Mouse (Mus musculus) inflammation-experienced regulatory T-cells, adult 6 months (primary cell): ENCODE results near the gene Rabgef1. TPM values are rescaled to one million over a fixed set of nuclear protein-coding genes. Genes with fewer than 3 reads are reported as not detected.

Source experiments
- ATAC-seq: one replicate; pipeline ENCODE4 v1.8.0; 2017
- polyA plus RNA-seq, 3 experiments: library from polyadenylated mRNA; unstranded; fragments of 100-300 nt; shearing (Covaris generic); gene quantifications; one replicate each; pipeline ENCODE4 v1.2.1; 2017

Gene Rabgef1
- 10 to 100 TPM; 31.3 to 40.9 (median 36.7) TPM for polyA plus RNA-seq

GRCm38 (mm10) chr5:130171423-130171954 lies at the start of gene Rabgef1:
TSS of gene Rabgef1 (plus strand) at chr5:130171798.
- ATAC-seq: peak; percentile 77

GRCm38 (mm10) chr5:130122355-130122754 lies 49.2 kb upstream of the Rabgef1 start:
- no peak for ATAC-seq

- ATAC-seq: no peak
These were observed 47.3 kb upstream of the Rabgef1 start for GRCm38 (mm10) chr5:130124271-130124670.

DNA sequence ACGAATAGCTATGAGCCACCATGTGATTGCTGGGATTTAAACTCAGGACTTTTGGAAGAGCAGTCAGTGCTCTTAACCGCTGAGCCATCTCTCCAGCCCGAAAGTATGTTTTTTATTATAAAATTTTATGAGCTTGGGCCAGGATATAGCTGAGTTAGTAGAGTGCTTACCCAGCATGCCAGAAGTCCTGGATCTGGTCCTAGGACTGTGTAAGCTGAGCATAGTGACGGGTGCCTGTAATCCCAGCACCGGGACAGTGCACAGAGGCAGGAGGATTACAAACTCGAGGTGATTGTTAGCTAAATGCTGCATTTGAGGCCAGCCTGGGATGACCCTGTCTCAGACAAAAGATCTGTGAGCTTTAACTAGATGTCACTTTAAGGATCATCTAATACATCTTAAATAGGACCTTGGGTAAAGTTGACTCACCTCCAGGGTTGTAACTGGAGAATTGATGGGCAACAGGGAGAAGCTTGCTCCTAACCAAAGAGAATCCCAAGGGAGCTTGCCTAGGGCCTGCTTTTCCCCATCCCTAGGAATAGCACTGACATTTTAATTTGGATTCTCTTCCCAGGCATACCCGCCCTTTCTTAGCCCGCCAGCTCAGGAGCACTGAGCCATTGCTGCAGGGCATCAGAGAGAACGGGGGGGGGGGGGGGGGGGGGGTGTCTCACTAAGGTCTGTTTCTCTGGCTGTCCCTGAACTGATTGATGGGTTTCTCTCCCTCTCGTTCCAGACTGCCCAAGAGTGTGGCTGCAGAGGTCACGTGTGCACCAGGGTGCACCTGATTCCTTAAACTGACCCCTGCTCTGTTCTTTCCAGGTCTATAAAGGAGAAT lies 42.7 kb upstream of the Rabgef1 start:
- no peak for ATAC-seq

DNA sequence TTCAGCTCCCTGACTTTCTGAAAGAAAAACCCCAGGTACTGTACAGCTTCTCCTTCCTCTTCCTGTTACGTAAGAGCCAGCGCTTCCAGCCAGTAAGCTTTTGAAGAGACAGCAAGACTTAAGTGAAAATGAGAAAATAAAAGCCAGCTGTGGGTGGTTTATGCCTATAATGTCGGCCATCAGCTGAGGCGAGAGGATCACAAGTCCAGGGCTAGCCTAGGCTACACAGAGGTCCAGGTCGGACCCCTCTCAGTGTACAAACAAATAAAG lies 42.1 kb upstream of the Rabgef1 start:
- peak; percentile 46 for ATAC-seq

DNA sequence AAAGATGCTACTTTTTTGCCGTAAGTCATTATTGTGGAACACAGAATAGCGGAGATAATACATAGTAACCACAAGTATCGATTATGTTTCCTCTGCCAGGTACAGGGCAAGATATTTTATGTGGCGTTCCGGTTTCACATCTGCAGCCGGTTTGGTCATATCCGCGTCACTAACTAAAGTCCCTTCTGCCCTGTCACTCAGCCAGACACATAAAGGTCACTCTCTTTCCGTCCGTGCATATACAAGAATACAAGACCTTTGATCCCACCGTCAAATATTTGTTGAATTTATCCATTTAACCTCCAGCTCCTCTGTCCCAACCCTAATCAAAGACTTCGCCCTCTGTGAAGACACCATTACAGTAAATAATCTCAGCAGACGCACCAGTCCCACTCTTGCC lies 35.0 kb upstream of the Rabgef1 start:
- ATAC-seq: no peak

GRCm38 (mm10) chr5:130139393-130139792 lies 32.2 kb upstream of the Rabgef1 start:
- peak; percentile 24 for ATAC-seq

DNA sequence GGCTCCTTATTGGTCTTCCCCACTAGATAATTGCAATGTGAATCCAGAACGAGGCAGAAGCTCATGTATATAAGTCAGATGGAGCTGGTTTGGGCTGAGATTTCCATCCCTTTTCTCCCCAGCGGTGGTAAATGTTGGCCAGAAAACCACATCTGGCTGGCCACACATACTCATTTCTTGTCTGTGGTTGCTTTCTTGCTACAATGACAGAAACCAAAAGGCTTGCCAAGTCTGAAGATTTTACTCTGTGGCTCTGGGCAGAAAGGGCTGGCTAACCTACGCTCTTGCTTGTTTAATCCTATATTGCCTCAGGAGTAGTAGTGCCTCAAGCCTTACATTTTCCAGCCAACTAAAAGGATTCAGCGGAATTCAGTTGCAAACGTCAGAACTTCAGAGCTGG lies 30.5 kb upstream of the Rabgef1 start:
- no peak for ATAC-seq

DNA sequence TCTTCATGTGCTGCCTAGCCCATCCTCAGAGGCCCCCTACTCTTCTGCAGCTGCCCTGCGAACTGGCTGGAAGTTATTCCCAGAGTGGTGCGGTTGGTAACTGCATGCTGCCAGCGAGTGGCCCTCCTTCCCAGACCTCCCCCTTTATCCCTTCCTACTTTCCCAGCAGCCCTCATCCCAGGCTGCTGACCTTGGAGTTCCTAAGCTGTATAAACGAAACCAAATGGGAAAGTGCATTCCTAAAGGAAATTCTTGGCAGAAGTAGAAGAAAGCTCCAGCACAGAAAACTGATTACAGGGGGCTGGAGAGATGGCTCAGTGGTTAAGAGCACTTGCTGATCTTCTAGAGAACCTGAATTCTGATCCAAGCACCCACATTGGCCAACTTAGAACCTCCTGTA lies 29.6 kb upstream of the Rabgef1 start:
- no peak for ATAC-seq

DNA sequence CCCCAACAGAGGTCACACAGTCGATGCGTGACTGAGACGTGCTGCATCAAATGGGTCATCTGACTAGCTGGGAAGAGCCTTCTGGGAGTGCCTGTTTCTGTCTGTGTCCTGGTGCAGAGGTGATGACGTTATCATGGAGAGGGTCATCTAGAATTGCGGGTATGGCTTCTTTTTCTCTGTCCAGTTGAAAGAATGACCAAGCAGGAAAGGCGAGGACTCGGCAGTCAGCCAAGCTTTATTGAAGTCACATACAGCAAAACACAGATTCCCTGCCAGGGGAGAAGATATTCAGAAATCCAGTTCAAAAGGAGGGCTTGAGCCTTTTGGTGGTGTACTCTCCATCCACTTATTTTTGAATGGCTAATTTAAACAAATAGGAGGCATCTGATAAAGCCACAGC lies 28.5 kb upstream of the Rabgef1 start:
- ATAC-seq: no peak

DNA sequence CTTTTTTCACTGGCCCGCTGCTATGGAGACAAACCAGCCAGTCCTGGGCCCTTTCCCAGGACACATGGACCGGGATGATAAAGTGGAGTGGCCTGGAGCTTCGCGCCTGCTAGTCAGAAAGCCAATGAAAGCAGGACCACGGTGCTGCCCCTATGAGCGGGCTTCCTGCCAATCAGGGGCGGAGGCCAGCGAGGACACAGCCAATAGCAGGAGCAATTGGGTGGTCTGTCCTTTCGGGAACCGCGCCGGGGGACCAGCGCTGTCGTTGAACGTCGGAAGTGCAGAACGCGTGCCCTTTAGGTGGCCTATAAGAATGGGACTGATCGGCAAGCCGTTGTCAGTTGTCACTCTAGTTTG lies 27.6 kb upstream of the Rabgef1 start:
- peak; percentile 27 for ATAC-seq

- ATAC-seq: peak; percentile 89
These were observed 27.0 kb upstream of the Rabgef1 start, which contains the start of gene Kctd7 for GRCm38 (mm10) chr5:130144334-130145312. TSS of gene Kctd7 (plus strand) at chr5:130144861.

DNA sequence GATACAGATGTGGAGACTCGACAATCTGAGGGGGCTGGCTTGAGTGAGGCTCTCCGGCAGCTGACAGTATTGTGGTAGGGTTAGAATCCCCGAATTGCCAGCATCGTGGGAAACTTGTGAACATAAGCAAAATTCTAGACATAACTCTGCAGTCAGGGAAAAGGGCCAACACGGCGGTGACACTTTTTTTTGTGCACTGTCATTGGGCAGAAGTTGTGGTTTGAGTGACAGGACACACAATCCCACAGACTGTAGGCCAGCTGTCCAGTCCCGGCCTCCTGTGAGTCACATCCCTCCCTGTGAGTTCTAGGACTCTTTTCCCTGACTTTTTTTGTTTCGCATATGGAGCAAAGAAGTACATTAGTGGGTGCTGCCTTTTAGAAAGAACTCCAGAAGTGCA lies 25.6 kb upstream of the Rabgef1 start:
- no peak for ATAC-seq

DNA sequence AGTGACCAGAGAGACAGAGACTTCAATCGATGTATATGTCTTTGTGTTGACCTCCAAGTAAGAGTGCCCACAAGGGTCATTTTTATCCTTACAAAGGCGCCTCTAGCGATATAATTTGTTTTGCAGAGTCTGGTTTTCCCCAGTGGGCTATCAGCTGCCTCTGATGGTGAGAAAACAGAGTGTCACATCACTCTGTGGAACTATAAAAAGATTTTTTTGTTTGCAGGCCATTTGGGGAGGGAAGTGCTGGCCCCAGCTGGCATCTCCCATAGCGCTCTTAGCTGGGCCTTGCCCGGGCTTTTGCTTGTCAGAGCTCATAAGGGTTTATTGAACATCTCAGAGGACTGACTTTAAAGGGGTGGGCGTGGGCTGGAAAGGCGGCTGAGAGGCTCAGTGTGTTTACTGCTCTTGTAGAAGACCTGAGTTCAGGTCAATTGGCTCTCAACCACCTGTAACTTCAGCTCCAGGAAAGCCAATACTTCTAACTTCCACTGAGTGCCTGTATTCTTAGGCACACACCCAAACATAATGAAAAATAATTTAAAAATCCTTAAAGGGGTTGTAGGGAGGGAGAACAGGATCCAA lies 21.8 kb upstream of the Rabgef1 start:
- no peak for ATAC-seq

GRCm38 (mm10) chr5:130154286-130154685 lies 17.3 kb upstream of the Rabgef1 start:
- no peak for ATAC-seq

- no peak for ATAC-seq
These were observed 13.1 kb upstream of the Rabgef1 start for GRCm38 (mm10) chr5:130158545-130158944.

DNA sequence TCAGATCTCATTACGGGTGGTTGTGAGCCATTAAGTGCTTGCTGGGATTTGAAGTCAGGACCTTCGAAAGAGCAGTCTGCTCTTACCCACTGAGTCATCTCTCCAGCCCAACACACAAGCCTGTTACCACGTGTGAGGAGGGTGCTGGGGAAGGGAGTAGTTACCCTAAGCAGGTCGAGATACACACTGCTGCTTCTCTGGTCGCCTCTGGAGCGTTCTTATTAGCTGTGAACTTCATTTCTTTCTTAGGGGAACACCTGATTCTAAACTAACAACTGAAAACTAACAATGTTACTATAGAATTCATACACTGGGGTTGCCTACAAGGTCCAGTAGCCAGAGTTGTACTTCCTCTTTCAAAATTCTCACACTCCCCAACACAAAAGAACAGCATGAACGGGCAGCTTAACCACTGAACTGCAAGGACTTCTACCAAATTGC lies 11.8 kb upstream of the Rabgef1 start:
- no peak for ATAC-seq

DNA sequence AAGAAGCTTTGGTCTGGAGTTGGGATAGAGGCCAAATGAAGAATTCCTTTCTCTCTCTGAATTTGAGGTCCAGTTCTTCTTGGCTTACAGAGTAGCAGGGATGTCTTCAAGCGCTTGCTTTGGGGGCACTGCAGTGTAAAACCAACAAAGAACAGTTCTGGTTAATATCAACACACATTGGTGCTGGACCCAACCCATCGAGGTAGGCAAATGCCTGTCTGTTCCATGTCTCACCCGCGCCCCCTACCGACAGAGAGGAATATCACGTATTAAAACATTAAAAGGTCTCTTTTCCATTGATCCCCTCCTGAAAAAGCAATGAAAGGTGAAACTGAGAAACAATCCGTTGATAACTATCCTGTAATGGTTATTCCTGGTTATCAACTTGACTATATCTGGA lies 7.9 kb upstream of the Rabgef1 start:
- ATAC-seq: peak; percentile 84

DNA sequence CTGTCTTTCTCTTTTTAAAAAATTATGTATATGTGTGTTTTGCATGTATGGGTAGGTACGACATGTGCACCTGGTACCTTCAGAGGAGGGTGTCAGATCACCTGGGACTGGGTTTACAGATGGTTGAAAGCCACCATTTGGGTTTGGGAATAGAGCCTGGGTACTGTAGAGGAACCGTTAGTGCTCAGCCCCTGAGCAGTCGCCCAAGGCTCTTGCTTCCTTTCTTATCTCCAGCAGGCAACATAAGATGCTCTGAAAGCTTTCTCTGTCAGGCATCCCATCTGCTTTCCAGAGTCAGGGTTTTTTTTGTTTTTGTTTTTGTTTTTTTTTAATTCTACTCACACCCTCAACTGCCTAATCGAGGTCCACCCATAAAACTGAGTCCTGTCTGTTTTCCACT lies 6.4 kb upstream of the Rabgef1 start:
- no peak for ATAC-seq

GRCm38 (mm10) chr5:130169109-130169508 lies 2.5 kb upstream of the Rabgef1 start:
- no peak for ATAC-seq

GRCm38 (mm10) chr5:130170666-130171422 lies 754 bp upstream of the Rabgef1 start:
- ATAC-seq: no peak

DNA sequence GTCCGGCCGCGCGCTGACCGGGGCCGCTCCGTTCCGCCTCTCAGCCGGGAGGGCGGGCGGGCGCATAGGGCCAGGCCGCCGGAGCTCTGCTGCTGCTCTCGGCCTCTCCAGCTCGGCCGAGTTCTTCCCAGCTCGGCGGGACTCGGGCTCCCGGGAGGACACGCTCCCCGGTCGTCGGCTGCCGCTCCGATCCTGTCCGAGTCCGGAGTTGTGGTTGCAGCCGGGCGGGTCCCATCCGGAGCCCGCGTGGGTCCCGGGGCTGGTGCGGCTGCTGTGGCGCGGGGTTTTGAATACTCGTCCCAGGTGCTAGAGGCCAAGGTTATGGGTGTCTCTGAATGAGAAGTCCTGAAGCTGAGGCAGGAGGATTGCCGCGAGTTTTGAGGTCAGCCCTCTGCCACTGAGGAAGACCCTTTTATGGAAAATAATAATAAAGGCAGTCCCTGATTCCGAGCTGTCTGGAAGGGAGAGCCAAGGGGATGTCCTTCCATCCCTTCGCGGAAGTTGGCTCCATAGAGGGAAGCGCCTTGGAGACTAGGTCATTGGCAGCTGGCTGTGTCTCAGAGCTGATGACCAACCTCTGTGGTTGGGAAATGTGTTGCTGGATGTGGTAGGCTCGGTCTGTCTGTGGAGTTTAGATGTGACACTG lies 481 bp downstream of the Rabgef1 start:
- ATAC-seq: peak; percentile 61
